Mouse (Mus musculus): ENCODE results near the gene Cdkn1b. TPM values are rescaled to one million over a fixed set of nuclear protein-coding genes. Genes with fewer than 3 reads are reported as not detected.
A peak's percentile ranks its signal among the peaks of the same experiment; 100 is the strongest.

Gene Cdkn1b
- 10 to 100 TPM; 41.5 to 46.0 TPM for total RNA-seq (2021)

DNA sequence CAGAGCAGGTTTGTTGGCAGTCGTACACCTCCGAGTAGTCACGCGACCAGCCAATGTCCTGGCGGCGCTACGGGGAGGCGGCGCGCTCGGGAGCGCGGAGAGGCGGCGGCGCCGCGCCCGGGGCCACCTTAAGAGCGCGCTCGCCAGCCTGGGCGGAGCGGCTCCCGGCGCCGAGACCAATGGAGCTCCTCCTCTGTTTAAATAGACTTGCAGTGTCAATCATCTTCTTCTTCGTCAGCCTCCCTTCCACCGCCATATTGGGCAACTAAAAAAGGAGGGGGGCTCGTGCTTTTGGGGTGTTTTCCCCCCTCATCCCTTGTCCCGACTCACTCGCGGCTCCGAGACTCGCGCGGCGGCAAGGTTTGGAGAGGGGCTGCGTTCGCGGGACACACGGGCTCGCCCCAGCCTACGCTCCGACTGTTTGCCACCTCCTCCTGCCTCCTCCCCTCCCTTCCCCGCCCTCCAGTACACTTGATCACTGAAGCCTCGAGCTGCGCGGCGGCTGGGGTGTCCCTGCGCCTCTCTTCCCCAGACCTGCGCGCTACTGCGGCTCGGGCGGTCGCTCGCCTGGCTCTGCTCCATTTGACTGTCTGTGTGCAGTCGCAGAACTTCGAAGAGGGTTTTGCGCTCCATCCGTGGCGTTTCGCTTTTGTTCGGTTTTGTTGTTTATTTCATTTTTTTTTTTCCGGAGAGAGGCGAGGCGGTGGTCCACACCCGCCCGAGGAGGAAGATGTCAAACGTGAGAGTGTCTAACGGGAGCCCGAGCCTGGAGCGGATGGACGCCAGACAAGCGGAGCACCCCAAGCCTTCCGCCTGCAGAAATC is at the start of gene Cdkn1b:
Cdkn1b (plus strand) TSS at position 212 of the 824 bp plus-strand sequence.
- DNase-seq (ENCODE audit: low spot score in 2 of 2), result peak; percentile 89 to 92
- intact Hi-C loops (cut with DNase I), result loop anchor here (1.0 to 2.0 kb wide), 2 partner anchors 22 to 34 kb away; partner anchors contain the start of gene Gpr19

DNA sequence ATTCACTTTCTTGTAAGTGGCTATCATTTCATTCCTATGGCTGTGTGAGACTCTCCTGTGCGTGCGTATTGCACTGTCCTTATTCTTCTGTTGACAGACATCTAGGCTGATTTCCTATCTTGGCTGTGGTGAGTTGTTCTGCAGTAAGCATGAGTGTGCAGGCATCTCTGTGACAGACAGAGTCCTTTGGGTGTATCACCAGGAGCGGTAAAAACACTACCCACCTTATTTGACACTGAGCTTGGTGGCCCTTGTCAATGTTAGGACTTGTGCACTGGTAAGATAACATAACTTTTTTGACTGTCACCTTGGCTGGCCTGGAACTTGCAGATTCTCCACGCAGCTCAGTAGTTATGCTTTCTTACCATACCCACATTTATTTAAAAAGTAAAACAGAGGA is 49.3 kb upstream of the Cdkn1b start:
- intact Hi-C loops (cut with DNase I), result loop anchor here (5.0 kb wide), 1 partner anchor 76 kb away; no protein-coding TSS in a partner anchor
- DNase-seq (ENCODE audit: low spot score in 2 of 2), result no peak

DNA sequence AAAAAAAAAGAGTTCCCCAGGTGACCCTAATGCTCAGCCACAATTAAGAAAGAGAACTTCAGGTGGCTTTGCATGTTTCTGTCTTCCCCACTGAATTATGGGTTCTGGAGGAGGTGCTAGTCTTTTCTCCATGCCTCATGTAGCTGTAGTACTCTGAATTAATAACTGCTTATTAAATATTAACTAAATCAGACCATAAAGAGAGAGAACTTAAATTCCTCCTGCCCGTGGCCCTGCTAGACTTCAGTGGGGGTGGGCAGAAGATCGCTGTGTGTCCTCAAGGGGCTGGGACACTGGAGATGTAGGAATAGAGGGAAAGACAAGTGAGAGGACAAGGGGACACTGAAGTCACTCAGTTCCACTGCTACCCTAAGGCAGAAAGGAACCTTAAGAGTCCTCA is 48.0 kb upstream of the Cdkn1b start:
- intact Hi-C loops (cut with DNase I), result loop anchor here (5.0 kb wide), 1 partner anchor 75 kb away; no protein-coding TSS in a partner anchor
- DNase-seq (ENCODE audit: low spot score in 2 of 2), result no peak

DNA sequence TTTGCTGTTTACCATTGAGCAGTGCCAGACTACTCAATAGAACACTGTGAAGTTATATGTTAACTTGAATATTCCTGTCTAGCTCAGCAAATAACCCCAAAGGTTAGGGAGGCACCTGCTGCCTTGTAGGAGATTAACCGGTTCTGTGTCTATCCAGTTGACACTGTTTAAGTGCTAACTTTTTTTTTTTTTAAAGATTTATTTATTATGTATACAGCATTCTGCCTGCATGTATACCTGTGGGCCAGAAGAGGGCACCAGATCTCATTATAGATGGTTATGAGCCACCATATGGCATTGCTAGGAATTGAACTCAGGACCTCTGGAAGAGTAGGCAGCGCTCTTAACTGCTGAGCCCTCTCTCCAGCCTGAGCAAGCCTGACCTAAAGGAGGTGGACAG is 47.2 kb upstream of the Cdkn1b start:
- no peak for DNase-seq (ENCODE audit: low spot score in 2 of 2)
- intact Hi-C loops (cut with DNase I), result loop anchor here (5.0 kb wide), 1 partner anchor 74 kb away; no protein-coding TSS in a partner anchor

DNA sequence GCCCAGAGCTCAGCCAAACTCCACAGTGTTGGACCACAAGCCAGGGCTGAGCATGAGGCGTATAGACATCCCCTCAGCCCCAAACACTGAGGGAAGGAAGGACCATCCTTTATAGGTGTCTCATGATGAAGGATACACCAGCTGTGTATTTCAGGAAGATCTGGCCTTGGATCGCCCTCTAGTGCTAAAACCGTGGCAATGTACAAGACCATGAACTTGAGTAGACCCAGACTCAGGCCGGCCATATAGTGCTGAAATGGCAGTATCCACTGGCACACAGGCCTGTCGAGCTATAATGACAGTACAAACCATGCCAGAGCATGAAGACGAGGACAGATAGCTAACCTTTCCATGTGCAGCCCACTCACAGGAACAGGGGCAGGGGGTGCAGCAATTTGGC is 43.4 kb upstream of the Cdkn1b start:
- DNase-seq (ENCODE audit: low spot score in 2 of 2), result no peak
- intact Hi-C loops (cut with DNase I), result no loop called here

DNA sequence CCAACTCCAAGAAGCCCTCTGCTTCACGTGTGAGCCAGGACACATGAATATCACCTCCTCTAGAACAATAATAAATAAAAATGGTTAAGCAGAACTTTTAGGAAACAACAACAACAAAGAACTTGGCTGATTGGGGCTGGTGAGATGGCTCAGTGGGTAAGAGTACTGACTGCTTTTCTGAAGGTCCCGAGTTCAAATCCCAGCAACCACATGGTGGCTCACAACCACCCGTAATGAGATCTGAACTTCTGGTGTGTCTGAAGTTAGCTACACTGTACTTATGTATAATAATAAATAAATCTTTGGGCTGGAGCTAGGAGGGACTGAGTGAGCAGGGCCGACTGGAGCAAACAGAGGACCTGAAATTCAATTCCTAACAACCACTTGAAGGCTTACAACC is 42.9 kb upstream of the Cdkn1b start:
- DNase-seq (ENCODE audit: low spot score in 2 of 2), result no peak
- intact Hi-C loops (cut with DNase I), result no loop called here

DNA sequence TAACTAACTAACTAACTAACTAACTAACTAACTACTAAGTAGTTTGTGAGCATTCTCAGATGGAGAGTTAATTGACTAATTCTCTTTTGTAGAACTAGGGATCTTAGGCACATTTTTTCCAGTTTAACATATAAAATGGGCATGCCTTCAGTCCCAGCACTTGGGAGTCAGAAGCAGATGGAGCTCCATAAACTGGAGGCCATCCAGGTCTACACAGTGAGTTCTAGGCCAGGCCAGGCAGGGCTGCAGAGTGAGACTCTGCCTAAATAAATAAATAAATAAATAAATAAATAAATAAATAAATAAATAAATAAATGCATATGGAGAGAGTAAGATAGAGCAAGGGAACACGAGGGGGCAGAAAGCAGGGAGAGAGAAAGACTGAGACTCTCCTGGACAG is 42.3 kb upstream of the Cdkn1b start:
- intact Hi-C loops (cut with DNase I), result no loop called here
- no peak for DNase-seq (ENCODE audit: low spot score in 2 of 2)

DNA sequence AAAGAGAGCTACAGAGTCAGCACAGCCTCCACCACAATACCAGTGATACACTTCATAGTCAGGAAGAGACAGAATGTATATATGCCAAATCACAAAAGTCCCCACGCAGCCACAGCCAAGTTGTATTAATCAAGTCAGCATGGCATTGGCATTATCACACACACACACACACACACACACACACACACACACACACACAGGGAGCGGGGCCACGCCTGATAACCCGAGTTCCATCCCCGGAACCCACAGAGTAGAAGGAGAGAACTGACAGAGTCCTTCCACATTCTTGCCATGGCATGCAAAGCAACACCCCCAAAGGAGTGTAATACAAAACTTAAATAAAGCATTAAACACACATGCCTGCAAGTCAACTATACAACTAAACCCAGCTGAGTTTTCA is 40.6 kb upstream of the Cdkn1b start:
- intact Hi-C loops (cut with DNase I), result no loop called here
- DNase-seq (ENCODE audit: low spot score in 2 of 2), result no peak

DNA sequence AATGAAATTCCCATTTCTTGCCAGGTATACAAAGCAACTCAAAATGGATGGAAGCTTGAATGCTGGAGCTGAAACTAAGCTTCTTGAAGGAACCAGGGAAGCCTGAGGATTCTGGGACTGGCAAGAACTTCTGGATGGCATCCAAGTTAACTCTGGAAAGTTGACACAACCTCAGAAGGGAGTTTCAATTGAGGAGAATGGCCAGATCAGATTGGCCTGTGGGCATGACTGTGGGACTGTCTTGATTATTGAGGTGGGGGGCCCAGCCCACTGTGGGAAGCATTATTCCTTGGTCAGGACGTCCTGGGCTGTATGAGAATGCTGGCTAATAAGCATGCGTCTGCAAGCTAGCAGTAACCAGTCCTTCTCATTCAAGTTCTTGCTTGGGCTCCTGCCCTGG is 40.2 kb upstream of the Cdkn1b start:
- intact Hi-C loops (cut with DNase I), result no loop called here
- no peak for DNase-seq (ENCODE audit: low spot score in 2 of 2)

DNA sequence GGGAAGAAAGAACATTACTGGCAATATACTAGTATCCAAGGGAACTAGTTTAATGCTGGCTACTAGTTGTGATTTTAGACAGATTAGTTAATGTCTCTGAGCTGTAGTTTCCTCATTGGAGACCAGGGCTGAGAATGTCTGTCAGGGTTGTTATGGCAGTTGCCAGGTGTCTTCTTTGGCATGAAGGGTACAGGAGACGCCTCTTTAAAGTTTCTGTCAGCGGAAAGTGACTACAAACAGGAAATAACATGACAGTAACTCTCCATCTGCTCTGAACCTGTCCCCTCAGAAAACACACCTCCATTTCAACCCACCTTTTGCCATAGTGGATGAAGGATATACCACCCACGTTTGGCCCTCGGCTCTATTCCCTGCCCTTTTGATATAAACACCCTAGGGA is 36.5 kb upstream of the Cdkn1b start:
- no peak for DNase-seq (ENCODE audit: low spot score in 2 of 2)
- intact Hi-C loops (cut with DNase I), result no loop called here

DNA sequence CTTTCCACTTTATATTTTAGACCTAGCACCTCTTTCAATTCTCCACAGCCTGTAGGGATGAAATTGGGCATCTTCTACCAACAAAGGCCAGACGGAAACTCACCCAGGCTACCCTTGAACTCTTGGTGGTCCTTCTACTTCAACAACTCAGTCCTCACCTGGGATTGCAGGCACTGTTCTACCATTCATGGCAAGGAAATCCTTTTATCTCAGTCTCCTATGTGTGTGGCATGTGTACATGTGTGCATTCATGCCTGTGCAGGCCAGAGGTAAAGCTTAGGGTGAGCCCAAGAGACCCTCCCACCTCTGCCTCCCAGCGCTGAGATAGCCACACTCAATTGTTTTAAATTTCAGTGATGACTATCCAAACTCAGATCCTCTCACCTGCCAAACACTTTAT is 34.7 kb upstream of the Cdkn1b start:
- no peak for DNase-seq (ENCODE audit: low spot score in 2 of 2)

DNA sequence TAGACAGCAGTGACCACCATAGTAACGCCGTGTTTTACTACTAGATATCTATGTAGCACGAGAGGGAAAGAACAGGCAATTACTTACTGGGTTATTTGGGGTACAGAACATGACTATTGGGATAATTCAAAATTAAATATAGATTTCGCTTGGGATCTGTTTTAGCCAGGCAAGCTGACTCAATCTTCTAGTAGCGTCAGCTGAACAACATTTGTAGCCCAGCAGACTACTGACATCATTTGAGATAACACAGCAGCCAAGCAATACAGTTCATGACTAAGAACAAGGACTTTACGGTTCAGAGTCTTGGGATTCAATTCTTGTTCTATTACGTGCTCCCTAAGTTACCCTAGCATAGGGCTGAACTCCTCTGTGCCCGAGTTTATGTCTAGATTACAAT is 33.7 kb upstream of the Cdkn1b start:
- intact Hi-C loops (cut with DNase I), result loop anchor here (2.0 kb wide), 1 partner anchor 34 kb away; the partner anchor contains the start of gene Cdkn1b
- DNase-seq (ENCODE audit: low spot score in 2 of 2), result no peak

More for the DNA sequence above, 34.7 kb upstream of the Cdkn1b start:
- intact Hi-C loops (cut with DNase I), result no loop called here

DNA sequence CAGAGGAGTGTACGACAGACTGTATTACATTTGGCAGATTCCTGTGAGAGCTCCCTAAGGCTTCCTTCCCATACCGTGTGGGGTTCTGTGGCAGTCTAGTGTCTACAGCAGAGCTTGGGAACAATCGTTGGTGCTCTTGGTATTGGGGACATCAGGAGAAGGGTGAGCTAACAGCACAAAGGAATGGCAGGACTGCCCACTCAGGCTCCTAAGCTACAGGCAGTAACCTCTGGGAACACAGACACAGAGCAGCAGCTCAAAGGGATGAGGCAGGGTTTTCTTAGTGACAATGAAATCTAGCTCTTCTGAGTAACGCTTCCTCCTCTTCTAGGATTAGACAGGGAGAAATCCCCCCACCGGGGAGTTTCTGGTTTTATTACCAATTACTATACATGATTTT is 33.2 kb upstream of the Cdkn1b start:
- intact Hi-C loops (cut with DNase I), result loop anchor here (2.0 kb wide), 1 partner anchor 34 kb away; the partner anchor contains the start of gene Cdkn1b
- DNase-seq (ENCODE audit: low spot score in 2 of 2), result peak; percentile 38 to 41

DNA sequence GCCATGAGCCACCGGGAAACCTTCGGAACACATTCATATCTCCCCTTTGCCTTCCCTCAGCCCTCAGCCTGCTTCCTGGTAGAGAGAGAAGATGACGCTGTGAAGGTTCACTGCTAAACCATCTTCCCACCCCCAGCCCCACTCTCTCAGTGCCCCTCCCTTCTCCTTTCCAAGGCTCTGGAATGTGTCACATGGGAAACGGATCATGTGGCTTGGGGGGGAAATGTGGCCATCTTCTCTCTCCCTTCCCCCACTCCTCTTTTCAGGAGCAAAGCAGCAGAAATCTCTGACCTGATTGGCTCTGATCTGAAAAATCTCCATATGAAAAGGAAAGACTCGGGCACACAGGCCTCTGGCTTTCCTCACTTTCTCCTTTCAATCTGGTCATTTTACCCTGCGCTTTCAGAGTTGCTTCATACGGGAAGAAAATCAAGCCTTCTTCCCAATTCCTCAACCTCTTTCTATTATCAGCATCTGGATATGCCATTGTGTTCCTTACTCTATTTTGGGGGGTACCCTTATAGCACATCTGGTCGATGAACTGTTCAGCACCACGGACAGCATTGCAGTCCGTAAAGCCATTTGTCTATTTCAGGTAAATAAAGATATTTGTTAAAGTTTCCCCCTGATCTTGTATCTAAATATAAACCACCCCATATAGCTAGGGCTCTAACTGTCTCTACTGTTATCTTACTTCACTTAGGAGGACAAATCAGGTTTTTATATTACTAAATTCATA is 32.3 kb upstream of the Cdkn1b start:
- peak; percentile 83 to 85 for DNase-seq (ENCODE audit: low spot score in 2 of 2)
- intact Hi-C loops (cut with DNase I), result loop anchor here (2.0 kb wide), 1 partner anchor 33 kb away; the partner anchor contains the start of gene Cdkn1b

DNA sequence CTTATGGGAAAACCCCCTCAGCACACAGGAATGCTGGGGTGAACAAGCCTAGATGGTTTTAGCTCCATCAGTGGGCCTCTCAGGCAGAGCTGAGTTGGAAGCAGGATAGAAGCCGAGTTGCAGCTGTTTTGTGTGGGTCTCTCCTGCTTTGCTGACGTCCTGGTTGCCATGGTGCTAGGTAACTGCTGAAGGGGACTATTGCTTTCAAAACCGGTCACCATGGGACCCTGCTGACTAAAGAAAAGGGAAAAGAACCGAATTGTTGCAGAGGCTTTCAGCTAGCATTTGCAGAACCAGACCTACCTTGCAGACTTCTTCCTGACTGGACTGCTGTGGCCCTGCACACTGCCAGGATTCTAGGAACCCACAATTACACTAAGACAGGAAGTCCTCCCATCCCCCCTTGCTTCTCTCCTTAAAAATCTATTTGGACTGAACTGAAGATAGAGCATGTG is 31.6 kb upstream of the Cdkn1b start:
- intact Hi-C loops (cut with DNase I), result no loop called here

DNA sequence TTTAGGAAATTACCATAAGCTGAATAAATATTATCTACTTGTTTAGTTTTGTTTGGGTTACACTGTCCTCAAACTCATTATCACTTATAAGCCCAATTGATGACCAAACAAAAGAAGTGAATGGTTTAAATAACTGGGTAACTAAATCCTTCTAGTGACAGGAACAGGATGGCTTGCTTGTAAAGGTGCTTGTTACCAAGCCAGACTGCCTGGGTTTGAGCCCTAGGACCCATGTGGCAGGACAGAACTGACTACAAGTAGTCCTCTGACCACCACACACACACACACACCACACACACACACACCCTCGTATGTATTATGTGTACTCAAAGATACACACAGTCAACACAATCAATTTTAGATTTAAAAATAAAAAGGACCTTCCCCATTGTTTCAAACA is 30.4 kb upstream of the Cdkn1b start:
- DNase-seq (ENCODE audit: low spot score in 2 of 2), result no peak
- intact Hi-C loops (cut with DNase I), result no loop called here

More for the DNA sequence above, 31.6 kb upstream of the Cdkn1b start:
- DNase-seq (ENCODE audit: low spot score in 2 of 2), result peak; percentile 66 to 67

DNA sequence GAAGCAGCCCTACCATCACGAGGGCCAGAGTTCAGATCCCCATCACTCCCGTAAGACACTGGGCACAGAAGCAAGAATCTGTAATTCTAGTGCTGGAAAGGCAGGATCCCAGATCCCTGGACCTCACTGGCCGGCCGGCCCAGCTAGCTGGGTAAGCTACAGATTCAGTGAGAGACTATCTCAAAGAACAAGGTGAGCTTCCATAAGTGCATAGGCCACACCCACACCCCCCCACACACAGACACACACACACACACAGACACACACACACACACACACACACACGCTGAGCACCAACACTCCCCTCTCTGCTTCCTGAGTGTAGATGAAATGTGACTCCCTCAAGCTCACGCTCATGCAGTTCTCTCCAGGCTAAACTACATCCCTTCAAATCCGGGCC is 29.8 kb upstream of the Cdkn1b start:
- DNase-seq (ENCODE audit: low spot score in 2 of 2), result no peak
- intact Hi-C loops (cut with DNase I), result no loop called here

DNA sequence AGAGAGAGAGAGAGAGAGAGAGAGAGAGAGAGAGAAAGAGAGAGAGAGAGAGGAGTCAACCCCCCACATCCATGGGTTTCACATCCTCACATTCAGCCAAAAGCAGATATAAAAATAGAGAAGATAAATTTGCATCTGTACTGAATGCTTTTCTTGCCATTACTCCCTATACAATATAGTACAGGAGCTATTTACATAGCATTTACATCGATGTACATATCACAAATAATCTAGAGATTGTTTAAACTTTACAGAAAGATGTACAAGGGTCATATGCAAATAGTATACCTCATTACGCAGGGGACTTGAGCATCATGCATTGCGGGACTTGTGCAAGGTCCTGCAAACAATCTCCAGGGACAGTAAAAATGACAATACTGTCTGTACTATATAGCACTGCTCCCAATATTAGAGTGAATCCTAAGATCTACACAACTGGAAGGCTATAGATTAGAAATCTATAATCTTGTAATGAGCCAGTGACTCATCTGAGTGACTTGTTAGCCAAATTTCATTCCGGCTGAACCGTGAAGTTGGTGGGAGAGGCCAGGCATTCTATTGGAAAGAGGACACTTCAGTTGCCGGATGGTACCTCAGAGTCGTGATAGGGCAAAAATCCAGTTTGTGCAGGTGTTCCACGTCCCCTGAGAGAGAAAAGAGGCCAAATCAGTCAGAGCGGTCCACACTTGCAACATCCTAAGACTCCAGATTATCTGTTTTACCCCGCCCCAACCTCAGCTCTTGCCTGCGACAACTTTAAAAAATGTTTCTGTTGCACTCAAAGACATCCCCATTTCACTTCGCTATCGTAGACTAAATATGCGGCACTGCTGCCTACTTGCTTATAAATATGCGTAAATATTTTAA is 23.4 kb upstream of the Cdkn1b start:
- intact Hi-C loops (cut with DNase I), result no loop called here
- DNase-seq (ENCODE audit: low spot score in 2 of 2), result no peak

DNA sequence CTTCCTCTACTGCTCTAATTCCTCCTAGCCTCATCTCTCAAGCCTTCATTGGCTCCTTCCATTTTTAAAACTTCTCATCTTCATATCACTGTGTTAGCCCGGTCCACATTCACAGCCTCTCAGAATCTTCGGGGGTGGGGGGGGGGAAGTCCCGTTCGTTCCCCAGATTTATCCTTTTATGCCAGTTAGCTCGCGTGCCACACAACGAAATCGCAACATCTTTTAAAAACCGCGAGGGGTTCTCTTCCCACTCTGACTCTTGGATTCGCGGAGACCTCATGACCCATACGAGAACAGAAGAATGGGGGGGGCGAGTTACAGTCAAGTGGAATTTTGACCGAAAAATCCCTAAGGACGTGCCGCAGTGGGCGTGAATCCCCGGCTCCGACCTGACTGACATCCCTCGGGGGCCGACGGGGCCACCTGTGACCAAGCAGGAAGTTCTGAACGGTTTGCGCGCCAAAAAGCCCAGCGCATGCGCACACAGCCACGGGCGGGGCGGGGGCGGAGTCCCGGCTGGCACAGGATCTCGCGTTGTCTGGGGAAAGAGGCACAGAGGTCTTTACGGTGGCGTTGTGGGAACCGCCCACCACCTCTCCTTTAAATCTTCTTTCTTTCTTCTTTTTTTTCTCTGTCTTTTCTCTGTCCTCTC is 22.6 kb upstream of the Cdkn1b start:
- intact Hi-C loops (cut with DNase I), result loop anchor here (1.0 kb wide), 1 partner anchor 23 kb away; the partner anchor contains the start of gene Cdkn1b
- peak; percentile 92 to 93 for DNase-seq (ENCODE audit: low spot score in 2 of 2)
